Mouse (Mus musculus) adrenal gland, postnatal 14 days (tissue): ENCODE measurements around the gene Htr2a. TPM values are rescaled to one million over a fixed set of nuclear protein-coding genes. Genes with fewer than 3 reads are reported as not detected.
A peak's percentile ranks its signal among the peaks of the same experiment; 100 is the strongest.

ENCODE experiments used
- DNase-seq: peaks from one replicate; pipeline ENCODE4 v3.0.0; 2021; ENCODE audit warnings: mixed read lengths
- long read RNA-seq, 2 experiments: library from polyadenylated mRNA; stranded (forward); transcript quantifications; one replicate each; pipeline ENCODE4 v2.0.0; 2021
- total RNA-seq: library from RNA; stranded (reverse); gene quantifications from 2 replicates; pipeline ENCODE4 v1.2.3, GENCODE M21; 2021

Htr2a gene
- 0.11 and 0.26 TPM in 2 replicates for total RNA-seq
- long read RNA-seq, experiment 1: 0 reads
- long read RNA-seq, experiment 2: 0 reads

- DNase-seq: peak; percentile 6
These were observed at the start of gene Htr2a for GRCm38 (mm10) chr14:74640819-74641381. TSS of gene Htr2a (plus strand) at chr14:74640840.

- no peak for DNase-seq
These were observed 39.1 kb upstream of the Htr2a start for GRCm38 (mm10) chr14:74601333-74602087.

- peak; percentile 71 for DNase-seq
These were observed 38.1 kb upstream of the Htr2a start for GRCm38 (mm10) chr14:74602543-74602942.

- DNase-seq: no peak
These were observed 37.4 kb upstream of the Htr2a start for GRCm38 (mm10) chr14:74603131-74603766.

GRCm38 (mm10) chr14:74611326-74611725 is 29.3 kb upstream of the Htr2a start:
- no peak for DNase-seq

- DNase-seq: peak; percentile 16
These were observed 21.8 kb upstream of the Htr2a start for GRCm38 (mm10) chr14:74618858-74619257.

GRCm38 (mm10) chr14:74638071-74638470 is 2.6 kb upstream of the Htr2a start:
- DNase-seq: no peak

- DNase-seq: no peak
These were observed 1.1 kb downstream of the Htr2a start for GRCm38 (mm10) chr14:74641668-74642230.

GRCm38 (mm10) chr14:74643296-74643695 is 2.7 kb downstream of the Htr2a start:
- peak; percentile 89 for DNase-seq

- DNase-seq: peak; percentile 36
These were observed 5.6 kb downstream of the Htr2a start for GRCm38 (mm10) chr14:74646107-74646793.

GRCm38 (mm10) chr14:74650001-74650400 is 9.4 kb downstream of the Htr2a start:
- DNase-seq: no peak

- DNase-seq: no peak
These were observed 11.0 kb downstream of the Htr2a start for GRCm38 (mm10) chr14:74651678-74652077.

- no peak for DNase-seq
These were observed 16.6 kb downstream of the Htr2a start for GRCm38 (mm10) chr14:74657227-74657626.

GRCm38 (mm10) chr14:74659411-74659841 is 18.8 kb downstream of the Htr2a start:
- DNase-seq: no peak

GRCm38 (mm10) chr14:74672137-74673019 is 31.7 kb downstream of the Htr2a start:
- no peak for DNase-seq

- DNase-seq: no peak
These were observed 32.3 kb downstream of the Htr2a start for GRCm38 (mm10) chr14:74673020-74673350.

- DNase-seq: no peak
These were observed 32.9 kb downstream of the Htr2a start for GRCm38 (mm10) chr14:74673584-74673983.

GRCm38 (mm10) chr14:74679841-74680240 is 39.2 kb downstream of the Htr2a start:
- DNase-seq: no peak

GRCm38 (mm10) chr14:74684298-74684978 is 43.8 kb downstream of the Htr2a start:
- DNase-seq: no peak

- no peak for DNase-seq
These were observed 51.3 kb downstream of the Htr2a start for GRCm38 (mm10) chr14:74691963-74692362.

- no peak for DNase-seq
These were observed 56.1 kb downstream of the Htr2a start for GRCm38 (mm10) chr14:74696766-74697165.
